Mouse (Mus musculus) brain, adult 10 weeks (tissue): ENCODE data around the gene Mansc4. TPM values are rescaled to one million over a fixed set of nuclear protein-coding genes. Genes with fewer than 3 reads are reported as not detected.

Experiments used
- polyA plus RNA-seq: library from polyadenylated mRNA; stranded (reverse); fragments of 350-450 nt; fragmentation: Illumina TruSeq; extraction: RNeasy Lipid Tissue Mini Kit (QIAGEN cat#74804); gene quantifications from one replicate; pipeline ENCODE4 v1.2.3, GENCODE M21; 2015; ENCODE audit warnings: low read depth, low replicate concordance

Gene Mansc4
- polyA plus RNA-seq, result 0.57 TPM

GRCm38 (mm10) chr6:147086594-147087225 is at the start of gene Mansc4:
Gene Mansc4 (minus strand): TSS chr6:147087032.

GRCm38 (mm10) chr6:147091136-147092120 is 4.6 kb upstream of the Mansc4 start, which contains the start of gene Klhl42:
Gene Klhl42 (plus strand): TSS chr6:147091379.

GRCm38 (mm10) chr6:147042291-147043290 is 44.2 kb downstream of the Mansc4 start, which contains the start of gene Mrps35:
Gene Mrps35 (plus strand): TSS chr6:147042764.

GRCm38 (mm10) chr6:147032303-147032925 is 54.4 kb downstream of the Mansc4 start, which contains the start of gene Rep15:
Gene Rep15 (plus strand): TSS chr6:147032584.

Other genes starting within 250 kb of the Mansc4 start
- not detected for gene Smco2, start 236.9 kb downstream of the Mansc4 start, polyA plus RNA-seq
- gene Ppfibp1, start 198.5 kb downstream of the Mansc4 start, polyA plus RNA-seq, result 23.6 TPM
- 0.15 TPM for gene 1700034J05Rik, start 132.6 kb downstream of the Mansc4 start, polyA plus RNA-seq
- 1.3 TPM for gene Rep15, start 54.4 kb downstream of the Mansc4 start, polyA plus RNA-seq
- gene Mrps35, start 44.3 kb downstream of the Mansc4 start, polyA plus RNA-seq, result 53.9 TPM
- 11.3 TPM for gene Klhl42, start 4.3 kb upstream of the Mansc4 start, polyA plus RNA-seq
- gene Pthlh, start 177.2 kb upstream of the Mansc4 start, polyA plus RNA-seq, result 3.1 TPM